ENCODE assay signal across 10 mouse cellular contexts in genomic region chr16:30022890-30023797, GRCm38 (mm10). TPM values are rescaled to one million over a fixed set of nuclear protein-coding genes. Genes with fewer than 3 reads are reported as not detected.
DNase-seq lines count a peak whose midpoint lies in the region; ATAC-seq and TF ChIP-seq lines count a peak whose summit lies in the region.
"Had no signal": no experiment of that assay in that cellular context is flagged by ENCODE, and none has a peak within 500 bp of the region (broad histone marks: within the 10 kb centered on the region; RNA-seq: fewer than 3 reads in every experiment).

No protein-coding gene starts in this region.

- no peak overlapping the region for H3K9ac ChIP-seq in forebrain, embryonic 12.5 days

- peak; percentile 65 for DNase-seq in layer of hippocampus, adult 9-11 months
- DNase-seq in layer of hippocampus, adult 9-10 months (ENCODE audit: low spot score), result no peak
- DNase-seq in adrenal gland, postnatal 14 days, result no peak
- no peak for DNase-seq in adrenal gland, adult 18-20 months (ENCODE audit: low spot score in 2 of 2)
- DNase-seq in adrenal gland, postnatal 36 days, result no peak
- DNase-seq: gastrocnemius, postnatal 14 days; lung, postnatal 10 days had no signal

- peak overlapping the region; percentile 7; the same call in 1 of the 2 replicates for H3K27ac ChIP-seq in bone marrow, adult 2 months (ENCODE audit: control insufficient read depth, insufficient read depth, low read depth, low read length, poor library complexity)
- peak overlapping the region; percentile 46 for H3K27ac ChIP-seq in forebrain, embryonic 12.5 days

- H3K36me3 ChIP-seq in forebrain, embryonic 12.5 days (replicated peaks), result no peaks in the 10 kb centered on the region

- H3K4me2 ChIP-seq in forebrain, embryonic 12.5 days, result peak overlapping the region; percentile 26

- no peak overlapping the region for H3K4me3 ChIP-seq in bone marrow, adult 2 months (replicated peaks; ENCODE audit: control insufficient read depth, low read depth, low read length)
- no peak overlapping the region for H3K4me3 ChIP-seq in forebrain, embryonic 12.5 days (replicated peaks)

- H3K9me3 ChIP-seq in forebrain, embryonic 12.5 days, result no peaks in the 10 kb centered on the region

- TF ChIP-seq POLR2A in bone marrow, adult 2 months (IDR thresholded peaks at IDR 0.05; ENCODE audit: borderline replicate concordance, control insufficient read depth, low read depth, low read length), result no peak

- peak; percentile 66; the same call in 1 of the 2 replicates for ATAC-seq in forebrain, embryonic 12.5 days (ENCODE audit: low FRiP score)
- ATAC-seq in megakaryocyte progenitor cell, adult 5-6 weeks (replicated peaks; ENCODE audit: poor library complexity), result peak; percentile 76

- no peak for TF ChIP-seq CTCF in bone marrow, adult 2 months (IDR thresholded peaks at IDR 0.05; ENCODE audit: control insufficient read depth, insufficient read depth, low read length)

- peaks cover 13% of the 10 kb centered on the region for H3K4me1 ChIP-seq in bone marrow, adult 2 months (ENCODE audit: control insufficient read depth, insufficient read depth, low read length)
- peaks cover 42% of the 10 kb centered on the region for H3K4me1 ChIP-seq in forebrain, embryonic 12.5 days

- WGBS in bone marrow, adult 2 months, result 37% methylated on average over 16 of the region's 16 CpGs
- 27% methylated on average over 16 of the region's 16 CpGs for WGBS in forebrain, embryonic 12.5 days

- peaks cover 74% of the 10 kb centered on the region for H3K27me3 ChIP-seq in forebrain, embryonic 12.5 days

RNA-seq across cellular contexts. Expression of gene Hes1, which starts 41.0 kb away (rescaled TPM):
- polyA plus RNA-seq in bone marrow, adult 2 months (2011; ENCODE audit: insufficient read depth, insufficient read length, low replicate concordance, missing spikeins), result 1.1 and 12.4 TPM in 2 replicates
- polyA plus RNA-seq in forebrain, embryonic 12.5 days (2016; fragmentation: Nextera tagmentation; extraction: Ambion mirVana), result 60.2 and 62.6 TPM in 2 replicates
- 0.24 and 0.47 TPM in 2 replicates for total RNA-seq in megakaryocyte progenitor cell, adult 5-6 weeks (2015)
- total RNA-seq in megakaryocyte progenitor cell, adult 5-6 weeks (2017), result 0.41 and 6.0 TPM in 2 replicates
- total RNA-seq in adrenal gland, postnatal 14 days (2021), result 21.0 and 26.6 TPM in 2 replicates
- 10 to 100 TPM; 21.0 to 31.1 TPM for total RNA-seq in adrenal gland, adult 18-20 months (2021)
- 10 to 100 TPM; 19.2 to 26.1 TPM for total RNA-seq in adrenal gland, postnatal 36 days (2021)
